Mouse (Mus musculus): Measurements from ENCODE around the gene Slc34a1.

DNA sequence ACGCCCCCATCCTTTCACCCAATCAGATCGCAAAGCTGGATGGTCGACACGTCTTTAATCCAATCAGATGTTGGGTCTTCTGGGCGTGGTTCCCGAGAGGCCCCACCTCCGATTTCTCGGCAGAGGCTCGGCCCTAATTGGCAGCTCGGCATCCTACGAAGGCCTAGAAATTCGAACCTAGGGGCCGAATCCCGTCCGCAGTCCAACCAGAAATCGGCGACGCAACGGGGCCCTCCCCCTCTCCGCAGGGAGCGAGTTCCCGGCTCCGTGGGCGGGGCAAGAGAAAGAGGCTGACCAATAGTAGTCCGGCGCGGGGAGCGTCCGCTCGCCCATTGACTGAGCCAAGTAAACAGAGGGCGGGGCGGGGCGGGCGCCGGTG is 46.9 kb downstream of the Slc34a1 start, which contains the start of gene Grk6:
- no peak for TF ChIP-seq CTCF (IDR thresholded peaks at IDR 0.05; ENCODE audit: low read depth, low read length)
- no peak for TF ChIP-seq POLR2A (IDR thresholded peaks at IDR 0.05; ENCODE audit: extremely low read depth, insufficient read depth, low read length)

Measured in liver, adult 2 months (tissue).